Mouse (Mus musculus) lung, postnatal 0 days (tissue): ENCODE measurements at regions not wholly inside any gene's neighbourhood (a gene's known extent, or its start where the extent isn't known, plus 50 kb on each side); places are given as distances from the start of the nearest gene placed in this dataset.

Experiments used
- CTCF ChIP-seq: IDR thresholded peaks from 2 replicates; pipeline ENCODE4 v1.5.1; 2016; ENCODE audit warnings: antibody characterized with exemption, mild to moderate bottlenecking
- EP300 ChIP-seq: IDR thresholded peaks from 2 replicates; pipeline ENCODE4 v1.6.1; 2016; ENCODE audit warnings: antibody characterized with exemption, mild to moderate bottlenecking, control low read depth

DNA sequence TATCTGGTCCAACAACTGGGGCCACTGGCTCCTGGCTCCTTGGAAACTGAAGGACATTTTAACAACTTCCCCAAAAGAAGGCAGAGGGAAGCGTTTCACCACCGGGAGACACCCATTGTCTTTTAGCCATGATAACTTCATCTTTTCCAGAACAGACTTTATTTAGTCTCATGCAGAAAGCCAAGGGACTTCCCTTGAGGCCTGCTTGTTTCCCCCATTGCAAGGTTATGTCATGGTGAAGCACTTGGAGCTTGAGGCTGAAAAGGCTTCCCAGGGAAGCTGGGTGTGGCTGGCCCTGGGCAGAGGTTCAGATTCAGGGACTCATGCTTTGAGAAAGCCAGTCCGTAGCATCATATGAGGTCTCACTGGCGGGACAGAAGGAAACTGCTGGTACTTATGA is 166.3 kb upstream of the Ado start:
- TF ChIP-seq CTCF (no peak), EP300 (no peak)
